Mouse (Mus musculus): ENCODE data around the gene Abhd12.

DNA sequence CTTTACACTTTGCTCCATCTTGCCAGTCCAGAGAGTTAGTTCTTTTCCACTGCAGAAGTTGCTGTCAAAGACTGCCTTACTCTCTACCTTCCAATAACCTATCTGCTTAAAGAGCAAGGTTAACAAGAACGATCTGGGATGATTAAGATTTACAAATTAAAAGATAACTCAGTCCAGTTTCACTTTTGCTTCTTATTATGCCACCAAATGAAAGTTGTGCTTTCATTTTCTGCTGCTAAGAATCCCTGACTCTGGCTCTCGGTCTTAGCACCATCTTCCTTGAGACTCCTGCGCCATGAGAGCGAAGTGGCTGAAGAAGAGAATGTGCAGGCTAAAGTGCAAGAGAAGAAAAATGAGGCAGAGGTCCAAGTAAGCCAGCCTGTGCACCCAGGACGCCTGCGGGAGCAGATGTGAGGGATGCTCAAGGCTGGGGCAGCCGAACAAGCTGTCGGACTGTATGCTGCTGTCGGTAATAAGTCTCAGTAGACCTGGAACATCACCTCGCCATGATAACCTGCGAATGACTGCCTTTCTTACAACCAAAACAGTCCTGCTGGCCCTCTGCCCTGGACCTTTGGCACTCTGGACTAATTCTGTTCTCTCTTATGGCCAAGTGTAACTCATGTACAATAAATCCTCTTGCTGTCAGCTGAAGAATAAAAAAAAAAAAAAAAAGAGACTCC is 22.6 kb upstream of the Abhd12 start:
- no peak for TF ChIP-seq CTCF (IDR thresholded peaks at IDR 0.05; ENCODE audit: low read depth)
- no peak for TF ChIP-seq EP300 (IDR thresholded peaks at IDR 0.05; ENCODE audit: low read depth)
